Comparison of ENCODE assay signal across 18 mouse cellular contexts in genomic region chr10:84581191-84581590, GRCm38 (mm10). TPM values are rescaled to one million over a fixed set of nuclear protein-coding genes. Genes with fewer than 3 reads are reported as not detected.
DNase-seq lines count a peak whose midpoint lies in the region; ATAC-seq and TF ChIP-seq lines count a peak whose summit lies in the region.
"Had no signal": no experiment of that assay in that cellular context is flagged by ENCODE, and none has a peak within 500 bp of the region (broad histone marks: within the 10 kb centered on the region; RNA-seq: fewer than 3 reads in every experiment).

No protein-coding gene starts in this region.

- peaks cover 13% of the 10 kb centered on the region for H3K4me1 ChIP-seq in forebrain, embryonic 13.5 days

- TF ChIP-seq CTCF in layer of hippocampus, adult 2 months (conservative IDR thresholded peaks at IDR 0.05), result no peak

- H3K9me3 ChIP-seq in forebrain, embryonic 13.5 days (replicated peaks), result no peaks in the 10 kb centered on the region
- H3K9me3 ChIP-seq: limb, embryonic 12.5 days; liver, embryonic 15.5 days; midbrain, embryonic 13.5 days had no signal

- peaks cover 25% of the 10 kb centered on the region for H3K27me3 ChIP-seq in forebrain, embryonic 13.5 days
- H3K27me3 ChIP-seq: limb, embryonic 12.5 days had no signal

- H3K36me3 ChIP-seq in forebrain, embryonic 13.5 days (ENCODE audit: poor library complexity, severe bottlenecking), result no peaks in the 10 kb centered on the region
- H3K36me3 ChIP-seq: limb, embryonic 12.5 days; liver, embryonic 15.5 days; midbrain, embryonic 13.5 days had no signal

- no peak overlapping the region for H3K4me3 ChIP-seq in layer of hippocampus, adult 2 months
- no peak overlapping the region for H3K4me3 ChIP-seq in forebrain, embryonic 13.5 days
- H3K4me3 ChIP-seq: erythroblast, embryonic 14.5 days; limb, embryonic 12.5 days; liver, embryonic 15.5 days; midbrain, embryonic 13.5 days had no signal

- no peak for ATAC-seq in forebrain, embryonic 13.5 days
- ATAC-seq: hindbrain, embryonic 16.5 days; midbrain, embryonic 13.5 days had no signal

- H3K4me2 ChIP-seq in forebrain, embryonic 13.5 days, result no peak overlapping the region
- H3K4me2 ChIP-seq: limb, embryonic 12.5 days; liver, embryonic 15.5 days; midbrain, embryonic 13.5 days had no signal

- DNase-seq in adrenal gland, postnatal 14 days, result peak; percentile 50
- DNase-seq in adrenal gland, adult 18-20 months (ENCODE audit: low spot score in 2 of 2), result no peak
- DNase-seq in layer of hippocampus, adult 2 months (ENCODE audit: low spot score in 2 of 2), result no peak
- no peak for DNase-seq in layer of hippocampus, postnatal 25 days (ENCODE audit: extremely low spot score in 1 of 2, low spot score in 1 of 2)
- DNase-seq in heart, adult 9 months (ENCODE audit: low spot score in 2 of 2), result peak; percentile 53 to 75
- DNase-seq in heart, postnatal 4 days, result peak; percentile 41
- DNase-seq in cerebellum, adult 9-11 months, result no peak
- DNase-seq: cerebellum, adult 11-12 months; kidney, adult 11 months; kidney, postnatal 25 days; layer of hippocampus, adult 9-11 months; thymus, postnatal 4 days had no signal

- H3K27ac ChIP-seq in layer of hippocampus, adult 2 months, result peak overlapping the region; percentile 18; the same call in 1 of the 2 replicates
- H3K27ac ChIP-seq in forebrain, embryonic 13.5 days, result no peak overlapping the region
- H3K27ac ChIP-seq: limb, embryonic 12.5 days; liver, embryonic 15.5 days; midbrain, embryonic 13.5 days had no signal

- no peak overlapping the region for H3K9ac ChIP-seq in forebrain, embryonic 13.5 days
- H3K9ac ChIP-seq: limb, embryonic 12.5 days; liver, embryonic 15.5 days; midbrain, embryonic 13.5 days had no signal

- 81% methylated on average over 8 of the region's 8 CpGs for WGBS in forebrain, embryonic 13.5 days

RNA-seq across cellular contexts. Expression of gene Tcp11l2, which starts 4.8 kb away (rescaled TPM):
- 52.3 and 53.0 TPM in 2 replicates for total RNA-seq in adrenal gland, postnatal 14 days (2021)
- 10 to 100 TPM; 28.1 to 40.9 TPM for total RNA-seq in adrenal gland, adult 18-20 months (2021)
- total RNA-seq in layer of hippocampus, adult 2 months (2021), result 10 to 100 TPM; 27.3 to 29.4 TPM
- total RNA-seq in layer of hippocampus, postnatal 25 days (2021), result 10 to 100 TPM; 27.0 to 28.1 TPM
- 10 to 100 TPM; 26.4 to 33.4 TPM for total RNA-seq in heart, postnatal 4 days (2021)
- polyA plus RNA-seq in forebrain, embryonic 13.5 days (2015; fragmentation: Nextera tagmentation; extraction: Ambion mirVana), result 14.0 and 16.7 TPM in 2 replicates

RNA-seq across cellular contexts. Expression of gene Polr3b, which starts 40.9 kb away (rescaled TPM):
- total RNA-seq in adrenal gland, postnatal 14 days (2021), result 26.8 and 31.2 TPM in 2 replicates
- 10 to 100 TPM; 15.3 to 28.2 TPM for total RNA-seq in adrenal gland, adult 18-20 months (2021)
- 10 to 100 TPM; 14.8 to 15.6 TPM for total RNA-seq in layer of hippocampus, adult 2 months (2021)
- 10 to 100 TPM; 15.6 to 15.7 TPM for total RNA-seq in layer of hippocampus, postnatal 25 days (2021)
- 10 to 100 TPM; 13.8 to 14.9 TPM for total RNA-seq in heart, postnatal 4 days (2021)
- 13.3 and 13.5 TPM in 2 replicates for polyA plus RNA-seq in forebrain, embryonic 13.5 days (2015; fragmentation: Nextera tagmentation; extraction: Ambion mirVana)

RNA-seq across cellular contexts. Expression of gene Ckap4, which starts 47.3 kb away (rescaled TPM):
- total RNA-seq in adrenal gland, postnatal 14 days (2021), result 57.7 and 61.3 TPM in 2 replicates
- total RNA-seq in adrenal gland, adult 18-20 months (2021), result 10 to 100 TPM; 26.0 to 34.3 TPM
- total RNA-seq in layer of hippocampus, adult 2 months (2021), result 10 to 100 TPM; 20.2 to 20.3 TPM
- total RNA-seq in layer of hippocampus, postnatal 25 days (2021), result 10 to 100 TPM; 19.2 to 21.9 TPM
- 100 to 1,000 TPM; 111 to 115 TPM for total RNA-seq in heart, postnatal 4 days (2021)
- 36.4 and 39.0 TPM in 2 replicates for polyA plus RNA-seq in forebrain, embryonic 13.5 days (2015; fragmentation: Nextera tagmentation; extraction: Ambion mirVana)

Comparison
In these comparisons a context has a peak if more than half of its experiments do, and no peak if none do; other contexts are left out.
1. DNase-seq: peak in adrenal gland, postnatal 14 days (single experiment), heart, adult 9 months (2 of 2) and heart, postnatal 4 days (single experiment); none in adrenal gland, adult 18-20 months (0 of 2), layer of hippocampus, adult 2 months (0 of 2), layer of hippocampus, postnatal 25 days (0 of 2) and cerebellum, adult 9-11 months (single experiment).